Mouse (Mus musculus): ENCODE data around the gene Ranbp9. TPM values are rescaled to one million over a fixed set of nuclear protein-coding genes. Genes with fewer than 3 reads are reported as not detected.

The Ranbp9 gene
- polyA plus RNA-seq, 1 experiment from 2014 or later = 9.2 TPM

DNA sequence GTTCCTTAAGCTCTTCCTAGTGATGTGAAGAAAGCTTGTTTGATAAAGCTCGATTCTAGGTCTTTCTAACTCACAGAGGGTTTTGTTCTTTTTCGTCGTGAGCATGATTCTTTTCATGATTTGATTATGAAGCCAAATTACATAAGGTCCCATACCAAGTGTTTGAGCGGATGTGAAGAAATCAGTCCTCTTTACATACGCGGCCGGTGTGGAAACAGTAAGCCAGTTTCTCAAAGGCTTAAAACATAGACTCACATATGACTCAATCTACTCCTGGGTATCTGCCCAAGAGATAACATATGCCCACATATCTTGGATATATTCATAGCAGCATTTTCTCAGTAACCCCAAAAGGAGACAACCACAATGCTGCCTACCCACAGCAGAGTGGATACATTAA is 12.6 kb upstream of the Ranbp9 start:
- H3K27me3 ChIP-seq = no peaks in the 10 kb centered on the region
- H3K9me3 ChIP-seq = no peaks in the 10 kb centered on the region
- H3K9ac ChIP-seq = no peak overlapping the region
- peak overlapping the region; percentile 52; the same call in 1 of the 2 replicates for H3K27ac ChIP-seq
- no peaks in the 10 kb centered on the region for H3K36me3 ChIP-seq
- 77% methylated on average over 7 of the region's 7 CpGs for WGBS
- H3K4me2 ChIP-seq = peak overlapping the region; percentile 36; the same call in 1 of the 2 replicates
- ATAC-seq (ENCODE audit: borderline replicate concordance, extremely low read depth, low FRiP score, low TSS enrichment) = no peak
- H3K4me3 ChIP-seq = no peak overlapping the region
- 0 out of 2 replicates have a peak, but pooled peaks cover 9% of the 10 kb centered on the region for H3K4me1 ChIP-seq

DNA sequence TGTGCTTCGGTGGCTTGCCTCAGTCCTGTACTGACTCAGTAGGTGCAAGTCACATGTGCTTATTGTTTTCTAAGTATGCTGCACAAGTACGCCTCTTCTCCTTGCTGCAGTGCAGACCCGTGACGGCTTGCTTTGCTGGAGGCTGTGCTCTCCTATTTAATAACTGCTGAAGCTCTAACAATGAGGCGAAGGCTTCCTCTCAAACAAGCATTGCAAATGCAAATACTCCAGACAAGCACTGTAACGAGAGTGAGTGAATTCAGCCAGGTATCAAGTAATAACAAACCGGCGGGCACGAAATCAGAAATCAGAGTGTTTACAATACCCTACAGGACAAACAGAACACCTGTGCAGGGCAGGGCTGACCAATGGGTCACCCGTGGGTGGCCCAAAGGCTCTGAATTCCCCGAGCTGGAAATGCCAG is 12.0 kb upstream of the Ranbp9 start:
- peak overlapping the region; percentile 52; the same call in 1 of the 2 replicates for H3K27ac ChIP-seq
- H3K4me2 ChIP-seq = peak overlapping the region; percentile 36
- H3K36me3 ChIP-seq = no peaks in the 10 kb centered on the region
- no peak overlapping the region for H3K9ac ChIP-seq
- WGBS = 52% methylated on average over 11 of the region's 11 CpGs
- 0 out of 2 replicates have a peak, but pooled peaks cover 7% of the 10 kb centered on the region for H3K4me1 ChIP-seq
- H3K4me3 ChIP-seq = no peak overlapping the region
- peak; percentile 39; the same call in 1 of the 2 replicates for ATAC-seq (ENCODE audit: borderline replicate concordance, extremely low read depth, low FRiP score, low TSS enrichment)
- no peaks in the 10 kb centered on the region for H3K9me3 ChIP-seq
- no peaks in the 10 kb centered on the region for H3K27me3 ChIP-seq

DNA sequence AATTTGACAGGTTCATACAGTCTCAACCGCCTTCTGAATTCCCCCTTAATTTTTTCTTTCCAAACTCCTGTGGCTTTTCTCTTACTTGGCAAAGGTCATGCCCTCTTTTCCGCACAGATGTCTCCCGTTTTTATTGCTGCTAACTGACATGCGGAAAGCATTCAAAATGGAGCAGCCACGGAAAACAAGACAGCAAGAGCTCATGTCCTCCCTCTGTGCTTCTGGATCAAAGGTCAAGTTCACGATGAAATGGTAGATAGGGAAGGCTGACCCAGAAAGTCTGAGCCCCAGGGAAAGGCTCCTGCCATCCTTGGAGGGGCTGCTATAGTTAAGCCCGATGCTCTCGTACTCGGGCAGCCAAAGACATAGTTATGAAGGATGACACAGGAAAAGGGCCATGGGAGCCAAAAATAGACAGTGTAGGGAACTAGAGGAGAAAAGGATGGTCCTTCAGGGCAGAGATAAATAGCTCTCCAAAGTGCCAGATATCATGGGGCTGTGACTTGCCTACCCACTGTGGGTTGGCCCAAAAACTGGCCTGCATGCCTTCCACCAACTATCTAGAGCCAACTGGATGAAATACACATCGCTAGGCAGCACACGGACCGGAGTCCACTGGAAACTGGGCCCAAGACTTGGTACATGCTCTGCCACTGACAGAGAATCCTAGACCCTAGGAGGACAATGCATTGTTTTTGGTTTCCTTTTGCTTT is 5.6 kb upstream of the Ranbp9 start:
- no peak for ATAC-seq (ENCODE audit: borderline replicate concordance, extremely low read depth, low FRiP score, low TSS enrichment)
- H3K4me2 ChIP-seq = no peak overlapping the region

DNA sequence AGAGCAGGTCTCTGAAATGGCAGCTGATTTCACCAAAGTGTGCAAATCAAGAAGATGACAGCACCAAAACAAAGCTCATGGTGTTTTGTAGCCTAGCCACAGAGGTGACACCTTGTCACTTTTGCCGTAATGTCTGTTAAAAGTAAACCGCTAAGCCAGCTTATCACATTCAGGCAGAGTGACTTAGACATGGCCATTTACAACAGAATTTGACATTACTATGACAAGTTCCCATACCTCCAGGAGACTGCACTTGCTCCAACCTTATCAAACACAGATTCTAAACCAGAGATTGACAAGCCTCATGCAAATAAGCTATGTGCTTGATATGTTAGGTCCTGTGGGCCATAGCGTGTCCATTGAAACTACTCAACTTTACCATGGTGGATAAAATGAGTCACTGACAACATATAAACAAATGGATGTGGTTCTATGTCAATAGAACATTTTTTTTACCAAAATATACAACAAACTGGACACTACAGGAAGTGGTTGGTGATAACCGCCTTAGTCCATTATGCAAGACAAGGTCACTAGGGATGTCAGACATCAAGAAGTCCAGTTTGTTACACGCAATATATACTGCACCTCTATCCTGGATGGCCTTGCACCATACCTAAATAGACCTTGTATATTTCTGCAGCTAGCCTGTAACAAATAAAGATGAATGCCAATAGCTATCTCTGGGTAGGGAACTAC is 4.3 kb upstream of the Ranbp9 start:
- H3K27ac ChIP-seq = no peak overlapping the region
- WGBS = 89% methylated on average over 5 of the region's 5 CpGs

More for the DNA sequence above, 5.6 kb upstream of the Ranbp9 start:
- Histone ChIP-seq H3K4me1 (peaks cover 6% of the 10 kb centered on the region; the same call in 1 of the 2 replicates), H3K27ac (no peak overlapping the region), H3K27me3 (no peaks in the 10 kb centered on the region), H3K36me3 (no peaks in the 10 kb centered on the region), H3K9me3 (no peaks in the 10 kb centered on the region), H3K4me3 (no peak overlapping the region), H3K9ac (no peak overlapping the region)
- 60% methylated on average over 12 of the region's 12 CpGs for WGBS

DNA sequence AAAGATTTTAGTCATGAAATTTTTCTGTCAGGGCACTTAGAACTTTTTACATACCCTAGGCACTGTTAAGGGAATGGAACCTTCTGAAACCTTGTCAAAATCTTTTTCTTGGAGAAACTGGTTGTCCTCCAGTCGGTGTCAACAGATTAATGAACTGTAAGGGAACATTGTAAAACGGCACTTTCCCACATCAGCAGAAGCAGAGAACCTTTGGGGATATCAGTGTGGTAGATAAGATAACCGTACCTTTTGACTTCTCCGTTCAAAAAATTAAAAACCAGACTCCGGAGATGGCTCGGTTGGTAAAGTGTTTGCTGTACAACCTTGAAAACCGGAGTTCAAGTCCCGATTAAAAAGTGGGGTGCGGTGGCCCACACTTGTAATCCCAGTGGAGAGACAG is 1.7 kb upstream of the Ranbp9 start:
- H3K36me3 ChIP-seq = no peaks in the 10 kb centered on the region
- no peak overlapping the region for H3K27ac ChIP-seq
- ATAC-seq (ENCODE audit: borderline replicate concordance, extremely low read depth, low FRiP score, low TSS enrichment) = no peak
- WGBS = 68% methylated on average over 9 of the region's 9 CpGs
- H3K9ac ChIP-seq = no peak overlapping the region
- peaks cover 14% of the 10 kb centered on the region for H3K4me1 ChIP-seq
- H3K4me3 ChIP-seq = no peak overlapping the region
- no peaks in the 10 kb centered on the region for H3K9me3 ChIP-seq
- H3K27me3 ChIP-seq = no peaks in the 10 kb centered on the region
- no peak overlapping the region for H3K4me2 ChIP-seq

More for the DNA sequence above, 4.3 kb upstream of the Ranbp9 start:
- H3K27me3 ChIP-seq = no peaks in the 10 kb centered on the region
- H3K4me3 ChIP-seq = no peak overlapping the region
- no peak overlapping the region for H3K4me2 ChIP-seq
- no peak overlapping the region for H3K9ac ChIP-seq
- H3K9me3 ChIP-seq = no peaks in the 10 kb centered on the region
- peaks cover 8% of the 10 kb centered on the region; the same call in 1 of the 2 replicates for H3K4me1 ChIP-seq
- no peak for ATAC-seq (ENCODE audit: borderline replicate concordance, extremely low read depth, low FRiP score, low TSS enrichment)
- no peaks in the 10 kb centered on the region for H3K36me3 ChIP-seq

DNA sequence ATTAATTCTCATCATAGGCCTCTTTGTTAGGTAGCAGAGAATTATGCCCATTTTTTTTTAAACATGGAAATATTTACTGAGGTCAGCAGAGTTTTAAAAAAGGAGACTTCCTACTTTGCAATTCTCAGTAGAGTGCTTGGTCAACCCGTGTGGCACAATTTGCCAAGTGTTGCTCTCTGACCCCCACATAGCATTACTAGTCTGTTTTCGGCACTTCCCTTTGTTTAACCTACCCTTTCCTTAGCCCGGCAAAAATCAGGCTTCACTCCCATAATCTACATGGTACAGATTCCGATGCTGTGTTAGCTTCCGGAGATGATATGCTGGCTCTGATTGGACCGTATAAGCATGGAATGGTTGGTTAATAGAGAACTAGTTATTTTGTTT is 770 bp upstream of the Ranbp9 start:
- ATAC-seq (ENCODE audit: borderline replicate concordance, extremely low read depth, low FRiP score, low TSS enrichment) = 0 out of 2 replicates have a peak, but pooled peaks have one; percentile 15
- H3K9ac ChIP-seq = peak overlapping the region; percentile 97
- peak overlapping the region; percentile 74 for H3K4me2 ChIP-seq
- no peaks in the 10 kb centered on the region for H3K36me3 ChIP-seq
- 27% methylated on average over 6 of the region's 6 CpGs for WGBS
- H3K9me3 ChIP-seq = no peaks in the 10 kb centered on the region
- peak overlapping the region; percentile 100 for H3K27ac ChIP-seq
- H3K27me3 ChIP-seq = no peaks in the 10 kb centered on the region
- peak overlapping the region; percentile 97 for H3K4me3 ChIP-seq
- H3K4me1 ChIP-seq = peaks cover 19% of the 10 kb centered on the region

DNA sequence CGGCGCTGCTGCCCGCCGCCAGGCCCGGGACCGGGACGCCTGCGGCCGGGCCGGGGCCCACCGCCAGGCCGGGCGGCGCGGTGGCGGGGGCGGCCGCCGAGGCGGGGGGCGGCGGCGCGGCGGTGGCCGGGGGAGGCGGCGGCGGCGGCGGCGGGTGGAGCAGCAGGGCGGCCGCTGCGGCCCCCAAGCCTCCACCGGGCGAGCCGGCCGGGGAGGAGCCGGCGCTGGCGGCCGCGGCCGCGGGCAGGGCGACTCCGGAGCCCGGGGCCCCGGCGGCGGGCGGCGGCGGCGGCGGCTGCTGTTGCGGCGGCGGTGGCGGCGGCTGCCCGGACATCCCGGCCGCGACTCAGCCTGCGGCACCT is 506 bp downstream of the Ranbp9 start:
- WGBS = 0% methylated on average over 4 of the region's 67 CpGs

DNA sequence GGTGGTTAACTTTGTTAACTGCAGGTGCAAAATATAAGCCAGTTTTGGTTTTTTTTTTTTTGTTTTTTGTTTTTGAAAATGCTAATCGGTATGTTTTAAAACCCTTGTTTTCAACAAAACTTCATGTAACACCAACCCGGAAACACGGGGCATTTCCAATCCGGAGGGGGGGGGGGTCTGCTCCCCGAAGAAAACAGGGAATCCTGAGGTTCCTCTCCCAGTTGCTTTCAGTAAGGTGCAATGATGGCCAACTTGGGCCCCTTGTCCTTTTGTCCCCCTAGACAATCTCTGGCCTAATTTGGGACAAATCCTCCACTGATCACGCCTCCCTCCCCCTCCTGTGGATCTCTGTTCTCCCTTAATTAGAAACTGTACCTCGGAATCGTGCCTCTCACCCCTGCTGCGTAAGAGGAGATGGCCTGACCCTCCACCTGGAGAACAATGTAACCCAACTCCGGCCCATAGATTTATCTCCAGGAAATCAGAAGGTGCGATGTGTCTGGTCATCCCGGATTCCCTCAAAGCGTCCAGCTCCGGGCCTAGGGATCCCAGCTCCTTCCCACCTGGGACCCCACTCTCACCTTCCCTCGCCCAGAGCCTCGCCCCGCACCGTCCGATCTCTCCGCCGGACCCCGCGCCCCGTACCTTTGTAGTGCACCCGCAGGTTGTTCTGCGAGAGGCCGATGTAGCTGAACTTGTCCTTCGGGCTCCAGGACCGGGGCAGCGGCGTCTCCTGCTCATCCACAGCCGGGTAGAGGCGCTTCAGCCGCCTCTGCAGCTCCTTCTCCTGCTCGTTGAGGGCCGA is 1.1 kb downstream of the Ranbp9 start:
- no peaks in the 10 kb centered on the region for H3K9me3 ChIP-seq
- ATAC-seq (ENCODE audit: borderline replicate concordance, extremely low read depth, low FRiP score, low TSS enrichment) = no peak
- no peaks in the 10 kb centered on the region for H3K27me3 ChIP-seq
- H3K27ac ChIP-seq = peak overlapping the region; percentile 100
- peak overlapping the region; percentile 97 for H3K9ac ChIP-seq
- H3K4me2 ChIP-seq = peak overlapping the region; percentile 74
- whole genome bisulfite sequencing = under 1% methylated on average over 36 of the region's 36 CpGs
- peaks cover 31% of the 10 kb centered on the region for H3K4me1 ChIP-seq
- H3K36me3 ChIP-seq = no peaks in the 10 kb centered on the region
- peak overlapping the region; percentile 97 for H3K4me3 ChIP-seq

More for the DNA sequence above, 506 bp downstream of the Ranbp9 start:
- Histone ChIP-seq H3K27me3 (no peaks in the 10 kb centered on the region), H3K9ac (peak overlapping the region; percentile 97), H3K4me3 (peak overlapping the region; percentile 97), H3K36me3 (no peaks in the 10 kb centered on the region), H3K27ac (peak overlapping the region; percentile 100), H3K4me1 (peaks cover 29% of the 10 kb centered on the region), H3K4me2 (peak overlapping the region; percentile 74), H3K9me3 (no peaks in the 10 kb centered on the region)
- ATAC-seq (ENCODE audit: borderline replicate concordance, extremely low read depth, low FRiP score, low TSS enrichment) = peak; percentile 29; the same call in 1 of the 2 replicates

DNA sequence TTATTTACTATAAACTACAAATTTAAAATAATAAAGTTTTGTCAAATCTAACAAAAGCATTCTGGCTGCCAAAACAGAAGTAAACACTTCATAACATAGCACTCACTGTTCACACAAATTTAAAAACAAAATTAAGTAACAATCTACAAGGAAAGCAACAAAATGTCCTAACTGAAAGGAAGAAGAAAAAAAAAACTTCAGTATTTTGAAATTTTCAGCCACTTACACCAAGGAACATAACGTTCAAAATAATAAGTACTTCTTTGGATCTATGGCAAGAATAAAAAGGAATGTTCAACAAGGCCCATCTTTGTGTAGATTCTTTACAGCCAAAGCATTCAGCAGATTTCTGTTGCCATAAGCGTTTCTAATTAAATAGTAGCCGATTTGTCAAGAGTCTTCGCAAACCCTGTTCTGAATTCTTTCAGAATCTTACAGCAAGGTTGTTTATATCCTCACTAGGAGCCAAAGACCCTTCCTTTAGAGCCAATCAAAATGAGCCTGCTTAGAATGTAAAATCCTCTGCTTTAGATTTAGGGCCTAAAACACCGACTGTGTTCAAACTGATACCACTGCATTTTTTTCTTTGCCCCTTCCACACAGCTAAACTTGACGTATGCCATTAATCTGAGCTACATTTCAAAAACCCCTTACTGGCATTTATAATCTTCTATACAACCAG is 1.9 kb downstream of the Ranbp9 start:
- WGBS = 2% methylated on average over 6 of the region's 6 CpGs
- H3K4me1 ChIP-seq = peaks cover 35% of the 10 kb centered on the region
- no peaks in the 10 kb centered on the region for H3K36me3 ChIP-seq
- no peaks in the 10 kb centered on the region for H3K27me3 ChIP-seq
- no peak for ATAC-seq (ENCODE audit: borderline replicate concordance, extremely low read depth, low FRiP score, low TSS enrichment)
- peak overlapping the region; percentile 97 for H3K4me3 ChIP-seq
- peak overlapping the region; percentile 74 for H3K4me2 ChIP-seq
- H3K9me3 ChIP-seq = no peaks in the 10 kb centered on the region
- H3K27ac ChIP-seq = peak overlapping the region; percentile 100
- H3K9ac ChIP-seq = peak overlapping the region; percentile 97

DNA sequence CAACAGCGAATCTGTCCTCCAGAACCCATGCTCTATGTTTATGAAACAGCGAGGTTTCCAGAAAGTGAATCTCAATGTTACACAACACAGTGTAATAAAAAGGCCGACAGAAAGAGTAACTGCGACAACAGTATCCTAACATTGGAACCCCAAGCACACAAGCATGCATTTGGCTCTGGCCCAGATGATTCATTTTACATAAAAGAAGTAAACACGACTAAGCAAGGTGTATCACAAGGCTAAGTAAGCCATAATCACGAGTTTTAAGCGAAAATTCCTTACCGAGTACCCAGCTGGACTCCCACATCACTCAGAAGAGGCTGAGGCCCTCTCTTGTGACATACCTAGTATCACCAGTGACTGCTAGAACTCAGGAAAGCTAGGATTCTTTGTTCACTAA is 2.5 kb downstream of the Ranbp9 start:
- no peaks in the 10 kb centered on the region for H3K27me3 ChIP-seq
- peak overlapping the region; percentile 97 for H3K4me3 ChIP-seq
- peaks cover 36% of the 10 kb centered on the region for H3K4me1 ChIP-seq
- no peaks in the 10 kb centered on the region for H3K9me3 ChIP-seq
- peak overlapping the region; percentile 27 for H3K9ac ChIP-seq
- 16% methylated on average over 8 of the region's 8 CpGs for WGBS
- H3K36me3 ChIP-seq = no peaks in the 10 kb centered on the region
- H3K27ac ChIP-seq = peak overlapping the region; percentile 32
- ATAC-seq (ENCODE audit: borderline replicate concordance, extremely low read depth, low FRiP score, low TSS enrichment) = no peak
- peak overlapping the region; percentile 74 for H3K4me2 ChIP-seq

DNA sequence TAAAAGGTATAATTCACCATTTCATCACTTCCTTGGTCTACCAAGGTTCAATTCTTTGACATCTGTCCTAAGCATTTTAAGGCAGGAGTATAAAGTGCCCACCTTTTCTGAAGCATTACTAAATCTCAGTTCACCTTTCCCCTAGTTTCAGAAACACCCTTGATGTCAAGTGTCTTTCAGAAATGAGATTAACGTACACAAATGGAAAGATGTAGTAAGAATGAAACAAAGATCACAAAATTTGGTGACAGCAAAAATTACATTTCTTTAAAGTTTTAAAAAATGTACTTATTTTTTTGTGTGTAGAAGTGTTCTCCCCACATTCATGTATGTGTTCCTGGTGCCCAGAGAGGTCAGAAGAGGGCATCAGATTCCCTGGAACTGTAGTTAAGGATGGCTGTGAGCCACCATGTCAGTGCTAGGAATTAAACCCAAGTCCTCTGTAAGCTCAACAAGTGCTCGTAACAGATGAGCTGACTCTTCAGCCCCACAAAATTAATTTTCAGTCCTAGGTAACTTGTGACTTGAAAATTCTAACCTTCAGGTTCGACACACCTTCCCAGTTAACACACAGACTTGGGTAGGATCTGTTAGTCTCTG is 3.9 kb downstream of the Ranbp9 start:
- 84% methylated on average over 3 of the region's 3 CpGs for WGBS
- ATAC-seq (ENCODE audit: borderline replicate concordance, extremely low read depth, low FRiP score, low TSS enrichment) = no peak
- Histone ChIP-seq H3K27ac (no peak overlapping the region), H3K9ac (no peak overlapping the region), H3K4me2 (no peak overlapping the region), H3K9me3 (no peaks in the 10 kb centered on the region), H3K4me3 (no peak overlapping the region), H3K36me3 (no peaks in the 10 kb centered on the region), H3K27me3 (no peaks in the 10 kb centered on the region), H3K4me1 (peaks cover 35% of the 10 kb centered on the region)
